Mouse (Mus musculus) lung, adult 18-20 months (tissue): ENCODE measurements around the gene Senp5.
A peak's percentile ranks its signal among the peaks of the same experiment; 100 is the strongest.
"Not testable (repeated sequence)": the region's sequence is repeated elsewhere in the genome, so short reads cannot be mapped to it uniquely, and the experiment has no call there.

Experiments used
- DNase-seq, 2 experiments: peaks; one replicate each; pipeline ENCODE4 v3.0.0; 2022; ENCODE audit warnings: mixed read lengths in 2 of 2

The Senp5 gene

DNA sequence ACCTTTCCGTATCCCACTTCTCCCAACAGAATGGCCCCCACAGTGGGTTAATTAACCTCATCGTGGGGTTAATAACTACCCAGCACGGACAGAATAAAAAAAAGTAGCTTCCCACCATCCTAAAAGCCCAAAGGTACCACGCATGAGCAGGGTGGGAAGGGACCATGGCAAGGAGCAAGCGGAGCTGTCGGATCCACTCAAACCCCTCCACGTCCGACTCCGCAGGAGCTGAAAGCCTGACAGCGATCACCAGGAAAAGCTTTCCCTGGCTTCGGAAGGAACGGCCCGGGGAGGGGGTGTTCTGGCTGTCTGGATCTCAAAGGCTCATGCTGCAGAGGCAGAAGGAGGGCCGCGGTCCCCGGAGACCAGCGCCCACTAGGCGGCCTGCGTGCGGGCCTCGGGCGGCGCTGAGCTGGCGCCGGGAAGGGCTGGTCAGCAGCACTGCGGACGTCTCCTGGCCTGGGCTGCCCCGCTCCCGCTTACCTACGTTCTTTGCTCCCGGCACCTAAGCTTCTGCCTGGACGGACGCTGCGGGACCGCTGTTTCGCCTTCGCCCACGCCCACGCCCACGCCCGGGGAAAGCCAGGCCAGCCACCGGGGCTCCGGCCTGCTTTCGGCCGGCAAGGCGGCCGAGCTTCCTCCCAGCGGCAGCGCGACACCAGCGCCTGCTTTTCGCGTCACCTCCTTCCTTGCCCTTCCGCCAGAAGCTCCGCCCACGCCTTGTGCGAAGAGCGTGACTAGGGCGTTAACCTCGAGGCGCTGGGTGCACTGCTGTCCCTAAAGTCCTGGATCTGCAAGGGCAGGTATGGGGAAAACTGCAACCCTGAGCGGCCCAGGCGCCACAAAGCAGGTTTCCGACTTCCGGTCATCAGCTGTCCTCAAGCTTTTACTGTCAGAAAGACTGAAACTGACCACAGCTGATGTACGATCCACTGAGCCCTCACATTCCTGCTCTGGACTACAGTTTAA is at the start of gene Senp5:
TSS of gene Senp5 (minus strand) at position 779 of the 969 bp plus-strand sequence.
- peak; percentile 93 to 94 for DNase-seq

- DNase-seq: no peak
Measured at GRCm38 (mm10) chr16:32042367-32042766, 39.3 kb upstream of the Senp5 start.

DNA sequence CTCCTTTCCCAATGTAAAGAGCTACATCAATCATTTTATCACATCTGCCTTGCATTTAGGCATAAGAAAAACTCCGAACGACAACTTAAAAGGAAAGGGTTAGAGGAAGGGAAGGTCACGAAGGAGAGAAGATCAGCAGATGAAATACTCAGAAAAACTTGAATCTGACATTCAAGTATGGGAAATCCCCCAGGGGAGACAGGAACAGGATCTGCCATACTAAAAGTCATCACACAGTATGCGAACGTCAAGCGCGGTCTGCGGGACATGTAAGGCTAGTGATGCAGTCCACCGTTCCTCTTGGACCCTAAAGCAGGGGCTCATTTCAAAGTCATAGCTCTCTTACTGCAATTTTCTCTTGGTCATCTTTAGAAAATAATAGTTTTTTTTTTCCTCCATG is 16.6 kb upstream of the Senp5 start:
- DNase-seq: no peak

DNA sequence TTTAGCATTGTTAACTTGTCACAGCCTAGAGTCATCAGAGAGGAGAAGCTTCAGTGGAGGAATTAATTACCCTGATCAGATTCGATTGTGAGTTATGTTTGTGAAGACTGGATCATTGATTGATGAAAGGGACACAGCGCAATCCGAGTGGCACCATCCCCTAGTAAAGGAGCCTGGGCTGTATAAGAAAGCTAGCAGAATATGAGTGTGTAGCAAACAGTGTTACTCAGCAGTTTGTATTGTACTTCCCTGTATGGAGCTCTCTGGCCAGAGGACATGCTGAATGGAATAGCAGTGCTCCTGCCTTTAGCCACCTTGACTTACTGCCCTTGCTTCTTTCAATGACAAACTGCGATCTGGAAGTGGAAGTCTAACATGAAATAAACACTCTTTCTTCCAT is 7.2 kb upstream of the Senp5 start:
- no peak for DNase-seq

- no peak for DNase-seq
Measured at GRCm38 (mm10) chr16:32009913-32010312, 6.8 kb upstream of the Senp5 start.

- DNase-seq: no peak
Measured at GRCm38 (mm10) chr16:32008529-32009293, 5.6 kb upstream of the Senp5 start.

DNA sequence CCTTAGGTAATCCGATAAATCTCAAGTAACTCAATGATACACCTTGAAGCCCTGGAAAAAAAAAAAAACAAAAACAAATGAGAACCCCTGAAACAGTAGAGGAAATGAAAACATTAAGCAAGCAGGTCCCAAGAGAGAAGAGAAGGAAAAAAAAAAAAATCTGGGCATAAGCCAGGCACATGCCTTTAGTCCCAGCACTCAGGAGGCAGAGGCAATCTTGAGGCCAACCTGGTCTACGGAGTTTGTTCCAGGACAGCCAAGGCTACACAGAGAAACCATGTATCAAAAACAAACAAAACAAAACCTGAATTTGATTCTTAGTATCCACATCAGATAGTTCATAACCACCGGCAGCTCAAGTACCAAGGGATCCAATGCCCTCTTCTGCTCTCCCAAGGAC is 1.6 kb upstream of the Senp5 start:
- no peak for DNase-seq

GRCm38 (mm10) chr16:31996371-31996770 is 6.7 kb downstream of the Senp5 start:
- DNase-seq: no peak

- DNase-seq: no peak
Measured at GRCm38 (mm10) chr16:31993946-31994345, 9.1 kb downstream of the Senp5 start.

GRCm38 (mm10) chr16:31993195-31993594 is 9.9 kb downstream of the Senp5 start:
- no peak for DNase-seq

DNA sequence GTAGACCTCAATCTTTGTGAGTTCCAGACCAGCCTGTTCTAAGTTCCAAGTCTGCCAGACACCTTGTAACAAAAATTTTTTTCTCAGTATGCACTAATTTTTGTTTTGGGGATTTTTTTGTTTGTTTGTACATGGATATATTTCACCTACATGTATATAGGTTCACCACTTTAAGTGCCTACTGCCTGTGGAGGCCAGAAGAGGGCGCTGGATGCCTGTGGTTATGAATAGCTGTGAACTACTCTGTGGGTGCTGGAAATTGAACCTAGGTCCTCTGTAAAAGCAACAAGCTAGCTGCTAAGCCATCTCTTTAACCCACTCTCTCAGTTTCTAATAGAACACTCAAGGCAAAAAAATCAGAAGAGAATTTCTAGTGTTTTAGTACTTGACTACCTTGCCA is 11.0 kb downstream of the Senp5 start:
- no peak for DNase-seq

- no peak for DNase-seq
Measured at GRCm38 (mm10) chr16:31980946-31981345, 22.1 kb downstream of the Senp5 start.

GRCm38 (mm10) chr16:31979501-31979900 is 23.6 kb downstream of the Senp5 start:
- DNase-seq: no peak

DNA sequence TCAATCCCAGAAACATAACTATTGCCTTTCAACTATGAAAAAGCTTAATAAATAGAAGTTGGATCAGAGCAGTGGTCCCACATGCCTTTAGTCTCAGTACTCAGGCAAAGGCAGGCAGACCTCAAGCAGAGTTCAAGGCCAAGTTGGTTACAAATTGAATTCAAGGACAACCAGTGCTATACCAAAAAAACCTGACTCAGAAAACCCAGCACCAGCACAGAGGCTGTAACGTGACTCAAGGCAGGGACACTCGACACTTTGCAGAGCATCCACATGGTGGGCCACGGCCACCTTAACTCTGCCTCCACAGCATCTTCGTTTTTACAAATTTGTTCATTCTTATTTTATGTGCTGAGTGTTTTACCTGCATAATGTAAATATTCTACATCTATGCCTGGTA is 27.8 kb downstream of the Senp5 start:
- no peak for DNase-seq

GRCm38 (mm10) chr16:31963224-31963623 is 39.9 kb downstream of the Senp5 start:
- no peak for DNase-seq

- peak; percentile 94 to 95 for DNase-seq
Measured at GRCm38 (mm10) chr16:31948345-31948774, 54.7 kb downstream of the Senp5 start, which contains the start of the genes 0610012G03Rik and Ncbp2. TSS of gene 0610012G03Rik (minus strand) at chr16:31948494. TSS of gene Ncbp2 (plus strand) at chr16:31948513.

DNA sequence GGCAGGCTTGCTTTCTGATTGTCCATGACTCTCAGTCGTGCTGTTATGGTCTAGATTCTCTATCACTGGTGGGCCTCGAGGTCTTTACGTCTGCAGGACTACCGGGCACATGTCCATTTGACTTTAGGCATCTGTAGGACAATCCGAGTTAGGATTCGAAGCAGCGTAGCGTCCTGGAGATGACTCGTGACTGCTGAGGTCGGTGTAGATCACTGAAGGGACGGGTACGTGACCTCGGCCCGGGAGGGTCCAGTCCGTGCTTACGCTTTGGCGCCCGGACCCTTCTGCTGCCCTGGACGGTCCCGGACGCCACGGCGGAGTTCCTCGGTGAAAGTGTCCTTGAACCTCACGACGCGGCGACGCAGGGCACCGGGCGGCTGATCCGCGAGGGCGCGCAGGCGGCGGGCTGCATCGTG is 55.2 kb downstream of the Senp5 start:
- no peak for DNase-seq

DNA sequence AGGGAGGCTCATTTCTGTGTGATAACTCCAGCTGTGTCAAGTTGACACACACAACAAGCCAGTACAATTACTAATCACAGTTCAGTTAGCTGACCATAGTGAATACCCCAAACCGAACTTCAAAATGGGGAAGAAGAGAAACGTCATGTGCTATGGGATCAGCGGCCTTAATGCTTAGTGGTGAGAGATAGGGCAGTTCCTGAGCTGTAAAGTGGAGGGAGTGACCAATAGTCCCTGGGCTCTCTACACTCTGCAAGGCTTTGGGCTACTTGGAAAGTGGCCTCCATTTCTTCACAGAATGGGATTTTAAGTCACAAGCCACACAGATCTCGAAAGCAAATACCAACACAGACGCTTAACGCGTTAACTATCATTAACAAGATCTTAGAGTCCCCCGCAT is 55.8 kb downstream of the Senp5 start:
- no peak for DNase-seq

GRCm38 (mm10) chr16:31945986-31946385 is 57.1 kb downstream of the Senp5 start:
- DNase-seq: not testable (repeated sequence)

DNA sequence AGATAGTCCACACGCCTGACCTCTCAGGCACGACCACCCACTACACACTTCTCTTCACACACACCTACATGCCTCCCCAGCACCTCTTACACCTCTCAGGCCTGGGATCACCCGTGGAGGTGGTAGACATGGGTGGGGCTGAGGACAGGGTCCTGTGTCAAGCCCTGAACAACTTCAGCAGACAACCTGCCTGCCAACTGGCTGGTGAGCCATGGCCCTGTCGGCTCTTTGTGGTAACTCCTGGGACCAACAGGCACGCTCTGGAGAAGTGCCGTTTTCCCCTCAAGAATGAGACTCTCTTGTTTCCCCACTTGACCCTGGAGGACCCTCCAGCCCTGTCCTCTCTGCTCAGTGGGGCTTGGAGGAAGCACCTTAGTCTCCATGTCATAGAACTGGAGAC is 57.7 kb downstream of the Senp5 start:
- DNase-seq: no peak

GRCm38 (mm10) chr16:31944698-31945255 is 58.3 kb downstream of the Senp5 start:
- DNase-seq: no peak

DNA sequence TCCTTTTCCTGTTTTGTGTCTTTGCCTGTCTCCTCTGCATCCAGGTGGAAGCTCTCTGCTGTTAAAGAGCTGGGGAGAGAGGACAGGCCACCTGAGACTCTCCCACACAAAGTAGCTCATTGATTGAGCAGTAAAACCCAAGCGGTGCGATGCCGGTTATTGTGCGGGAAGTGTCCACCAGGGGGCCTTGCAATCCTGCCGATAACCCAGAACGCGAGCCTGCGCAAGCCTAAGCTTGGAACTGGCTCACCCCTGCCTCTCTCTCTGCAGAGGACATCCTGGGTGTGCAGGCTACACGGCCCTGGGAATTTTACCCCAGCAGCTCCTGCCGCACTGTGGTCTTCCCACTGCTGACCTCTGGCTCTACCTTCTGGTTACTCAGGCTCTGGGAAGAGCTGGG is 59.1 kb downstream of the Senp5 start:
- DNase-seq: peak; percentile 62 to 68

- DNase-seq: no peak
Measured at GRCm38 (mm10) chr16:31940586-31940985, 62.5 kb downstream of the Senp5 start.
